Mouse (Mus musculus) midbrain, embryonic 15.5 days (tissue): ENCODE measurements at regions not wholly inside any gene's neighbourhood (a gene's known extent, or its start where the extent isn't known, plus 50 kb on each side); places are given as distances from the start of the nearest gene placed in this dataset.

ENCODE experiments used
- ATAC-seq: fragments of 200-750 bp; cut with Nextera tagmentation; replicated peaks from 2 replicates; pipeline ENCODE4 v1.8.0; 2017; ENCODE audit warnings: moderate TSS enrichment
- H3K27ac ChIP-seq: fragments of 300-500 bp; sonication (generic); 2 replicates; pipeline ENCODE4 v1.5.1; 2015; ENCODE audit warnings: mild to moderate bottlenecking, inconsistent platforms
- H3K27me3 ChIP-seq: fragments of 300-500 bp; sonication (generic); replicated peaks from 2 replicates; pipeline ENCODE4 v1.6.1; 2015; ENCODE audit warnings: inconsistent platforms
- H3K36me3 ChIP-seq: fragments of 300-500 bp; sonication (generic); replicated peaks from 2 replicates; pipeline ENCODE4 v1.6.1; 2015; ENCODE audit warnings: inconsistent platforms
- H3K4me1 ChIP-seq: fragments of 300-500 bp; sonication (generic); 2 replicates; pipeline ENCODE4 v1.6.1; 2015; ENCODE audit warnings: inconsistent platforms
- H3K4me2 ChIP-seq: fragments of 300-500 bp; sonication (generic); 2 replicates; pipeline ENCODE4 v1.6.1; 2015; ENCODE audit warnings: inconsistent platforms, mild to moderate bottlenecking, moderate library complexity
- H3K4me3 ChIP-seq: fragments of 300-500 bp; sonication (generic); 2 replicates; pipeline ENCODE4 v1.5.1; 2015; ENCODE audit warnings: mild to moderate bottlenecking, inconsistent platforms
- H3K9ac ChIP-seq: fragments of 300-500 bp; sonication (generic); 2 replicates; pipeline ENCODE4 v1.6.1; 2015; ENCODE audit warnings: mild to moderate bottlenecking, inconsistent platforms
- H3K9me3 ChIP-seq: fragments of 300-500 bp; sonication (generic); 2 replicates; pipeline ENCODE4 v1.6.1; 2016; ENCODE audit warnings: inconsistent platforms
- WGBS: fragments of 180-500 bp; shearing (Covaris S2); methylation state at CpG from one replicate; pipeline ENCODE4 v1.1.7; 2015; ENCODE audit warnings: mixed read lengths; 5-methylcytosine and 5-hydroxymethylcytosine counted together

DNA sequence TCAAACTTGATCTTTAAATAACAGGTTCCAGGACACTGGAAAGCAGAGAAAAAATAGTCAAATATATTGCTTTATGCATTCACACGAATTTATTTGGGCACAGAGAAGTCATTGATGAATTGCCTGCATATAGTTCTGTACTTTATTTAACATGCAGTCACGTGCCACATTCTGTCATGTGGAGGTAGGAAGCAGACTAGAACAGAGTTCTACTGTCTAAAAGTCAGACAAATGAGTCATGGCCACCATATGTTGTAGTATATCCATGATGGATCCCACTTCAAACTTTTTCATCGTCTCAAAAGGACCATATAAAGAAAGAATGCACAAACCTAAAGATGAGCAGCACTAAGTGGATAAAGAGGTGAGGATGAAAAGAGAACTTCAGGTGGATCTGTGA is 92.7 kb downstream of the Rgs2 start:
- no peak overlapping the region for H3K9ac ChIP-seq
- 83% methylated on average over 3 of the region's 3 CpGs for WGBS
- no peaks in the 10 kb centered on the region for H3K27me3 ChIP-seq
- no peak for ATAC-seq
- H3K4me1 ChIP-seq = no peaks in the 10 kb centered on the region
- H3K4me3 ChIP-seq = no peak overlapping the region
- H3K27ac ChIP-seq = no peak overlapping the region
- no peaks in the 10 kb centered on the region for H3K9me3 ChIP-seq
- H3K4me2 ChIP-seq = no peak overlapping the region
- no peaks in the 10 kb centered on the region for H3K36me3 ChIP-seq

DNA sequence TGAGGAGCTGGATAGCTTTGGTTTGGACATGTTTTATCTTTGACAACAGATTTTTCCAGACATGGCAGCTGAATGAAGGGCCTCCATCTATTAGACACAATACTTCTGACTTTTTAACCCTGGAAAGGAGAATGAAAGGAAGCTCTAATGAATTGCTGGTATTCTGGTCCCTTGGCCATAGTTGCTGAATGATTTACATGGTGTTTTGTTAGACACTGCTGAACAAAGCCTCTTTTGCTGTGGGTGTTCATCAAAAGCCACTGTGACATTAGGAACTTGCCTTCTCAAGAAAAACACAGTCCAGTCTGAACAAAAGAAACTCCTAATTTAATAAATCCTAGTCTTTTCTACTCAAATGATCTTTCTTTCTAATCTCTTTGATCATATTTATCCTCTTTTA is 93.4 kb downstream of the Rgs2 start:
- H3K4me1 ChIP-seq = no peaks in the 10 kb centered on the region
- no peak overlapping the region for H3K27ac ChIP-seq
- no peak for ATAC-seq
- no peaks in the 10 kb centered on the region for H3K27me3 ChIP-seq
- no peak overlapping the region for H3K9ac ChIP-seq
- H3K36me3 ChIP-seq = no peaks in the 10 kb centered on the region
- no peak overlapping the region for H3K4me2 ChIP-seq
- no peak overlapping the region for H3K4me3 ChIP-seq
- no peaks in the 10 kb centered on the region for H3K9me3 ChIP-seq

DNA sequence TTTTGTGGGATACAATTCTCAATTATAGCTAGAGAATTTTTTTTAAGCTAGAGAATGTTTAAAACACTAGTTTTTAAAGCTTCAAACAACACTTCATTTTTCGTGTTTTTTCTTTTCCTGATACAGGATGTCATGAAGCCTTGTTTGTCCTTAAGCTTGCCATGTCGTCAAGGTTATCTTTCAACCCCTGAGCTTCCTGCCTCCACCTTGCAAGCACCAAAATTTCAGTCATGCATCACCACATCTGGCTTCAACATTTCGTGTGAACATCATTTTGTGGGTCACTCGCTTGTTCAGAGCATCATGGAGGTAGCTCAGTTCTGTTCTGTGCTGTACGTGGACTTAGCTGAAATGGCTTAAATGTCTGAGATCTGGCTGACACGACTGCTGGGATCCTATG is 96.6 kb downstream of the Rgs2 start:
- Histone ChIP-seq H3K4me3 (no peak overlapping the region), H3K9me3 (no peaks in the 10 kb centered on the region), H3K27ac (no peak overlapping the region), H3K36me3 (no peaks in the 10 kb centered on the region), H3K4me1 (no peaks in the 10 kb centered on the region), H3K4me2 (no peak overlapping the region), H3K27me3 (no peaks in the 10 kb centered on the region), H3K9ac (no peak overlapping the region)
- WGBS = 81% methylated on average over 6 of the region's 6 CpGs
- no peak for ATAC-seq

GRCm38 (mm10) chr1:143906881-143907280 is 97.1 kb downstream of the Rgs2 start:
- no peak overlapping the region for H3K4me3 ChIP-seq
- ATAC-seq = no peak
- no peaks in the 10 kb centered on the region for H3K36me3 ChIP-seq
- no peaks in the 10 kb centered on the region for H3K4me1 ChIP-seq
- H3K27ac ChIP-seq = no peak overlapping the region
- no peaks in the 10 kb centered on the region for H3K9me3 ChIP-seq
- H3K9ac ChIP-seq = no peak overlapping the region
- no peak overlapping the region for H3K4me2 ChIP-seq
- H3K27me3 ChIP-seq = no peaks in the 10 kb centered on the region

DNA sequence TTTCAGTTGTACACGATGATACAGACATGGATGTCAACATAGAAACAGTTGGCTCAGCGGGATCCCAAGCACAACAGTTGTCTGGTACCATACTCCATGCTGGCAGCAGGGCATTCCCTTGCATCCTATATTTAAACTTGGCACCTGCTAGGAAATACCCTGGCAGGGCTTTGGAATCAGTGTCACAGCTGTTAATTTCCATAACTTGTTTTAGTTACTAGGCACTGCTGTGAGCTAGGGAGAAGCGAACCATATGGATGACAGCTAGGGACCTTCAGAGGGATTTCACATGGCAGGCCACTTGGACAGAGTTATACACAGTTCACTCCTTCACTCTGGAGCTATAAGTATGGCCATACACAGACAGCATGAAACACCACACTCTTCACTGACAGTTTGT is 100.0 kb downstream of the Rgs2 start:
- H3K9me3 ChIP-seq = no peaks in the 10 kb centered on the region
- 82% methylated on average over 3 of the region's 3 CpGs for WGBS
- H3K9ac ChIP-seq = no peak overlapping the region
- H3K27me3 ChIP-seq = no peaks in the 10 kb centered on the region
- ATAC-seq = no peak
- H3K4me1 ChIP-seq = no peaks in the 10 kb centered on the region
- H3K36me3 ChIP-seq = no peaks in the 10 kb centered on the region
- H3K27ac ChIP-seq = no peak overlapping the region
- no peak overlapping the region for H3K4me2 ChIP-seq
- no peak overlapping the region for H3K4me3 ChIP-seq

- 81% methylated on average over 5 of the region's 5 CpGs for WGBS
- H3K27ac ChIP-seq = no peak overlapping the region
- H3K9ac ChIP-seq = no peak overlapping the region
- no peak overlapping the region for H3K4me3 ChIP-seq
- no peak for ATAC-seq
- no peaks in the 10 kb centered on the region for H3K4me1 ChIP-seq
- H3K36me3 ChIP-seq = no peaks in the 10 kb centered on the region
- H3K27me3 ChIP-seq = no peaks in the 10 kb centered on the region
- no peaks in the 10 kb centered on the region for H3K9me3 ChIP-seq
- H3K4me2 ChIP-seq = no peak overlapping the region
Measured at GRCm38 (mm10) chr1:143903234-143903633, 100.7 kb downstream of the Rgs2 start.

GRCm38 (mm10) chr1:143901127-143901920 is 102.6 kb downstream of the Rgs2 start:
- H3K27me3 ChIP-seq = no peaks in the 10 kb centered on the region
- WGBS = 90% methylated on average over 6 of the region's 6 CpGs
- H3K27ac ChIP-seq = no peak overlapping the region
- H3K4me3 ChIP-seq = no peak overlapping the region
- H3K36me3 ChIP-seq = no peaks in the 10 kb centered on the region
- H3K9me3 ChIP-seq = no peaks in the 10 kb centered on the region
- no peak for ATAC-seq
- H3K4me1 ChIP-seq = no peaks in the 10 kb centered on the region
- H3K9ac ChIP-seq = no peak overlapping the region
- no peak overlapping the region for H3K4me2 ChIP-seq

- Histone ChIP-seq H3K27me3 (no peaks in the 10 kb centered on the region), H3K9ac (no peak overlapping the region), H3K4me2 (no peak overlapping the region), H3K36me3 (no peaks in the 10 kb centered on the region), H3K4me1 (no peaks in the 10 kb centered on the region), H3K9me3 (no peaks in the 10 kb centered on the region), H3K27ac (no peak overlapping the region), H3K4me3 (no peak overlapping the region)
- WGBS = 83% methylated on average over 2 of the region's 2 CpGs
- ATAC-seq = no peak
Measured at GRCm38 (mm10) chr1:143888510-143888909, 111.4 kb downstream of the Uchl5 start.

GRCm38 (mm10) chr1:143888065-143888464 is 111.0 kb downstream of the Uchl5 start:
- no peak for ATAC-seq
- no peaks in the 10 kb centered on the region for H3K9me3 ChIP-seq
- no peak overlapping the region for H3K9ac ChIP-seq
- H3K27ac ChIP-seq = no peak overlapping the region
- no peaks in the 10 kb centered on the region for H3K36me3 ChIP-seq
- 87% methylated on average over 5 of the region's 5 CpGs for WGBS
- no peaks in the 10 kb centered on the region for H3K27me3 ChIP-seq
- no peak overlapping the region for H3K4me3 ChIP-seq
- H3K4me2 ChIP-seq = no peak overlapping the region
- no peaks in the 10 kb centered on the region for H3K4me1 ChIP-seq

DNA sequence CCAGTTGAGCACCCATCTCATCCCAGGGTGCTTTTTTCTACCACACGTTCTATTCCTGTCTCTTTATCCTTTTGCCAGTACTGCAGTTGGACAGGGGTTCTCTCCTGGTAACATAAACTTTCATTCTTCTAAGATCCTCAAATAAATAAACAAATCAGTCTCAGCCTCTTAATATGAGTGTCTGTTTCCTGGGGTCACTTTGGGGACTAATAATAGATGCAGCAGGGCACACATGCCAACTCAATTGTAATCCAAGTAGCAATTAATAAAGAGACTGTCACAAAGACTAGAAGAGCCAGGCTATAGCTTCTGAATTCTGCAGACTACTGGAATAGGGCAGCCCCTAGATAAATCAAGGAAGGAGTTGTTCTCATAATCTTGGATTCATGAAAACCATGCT is 108.9 kb downstream of the Uchl5 start:
- Histone ChIP-seq H3K36me3 (no peaks in the 10 kb centered on the region), H3K9me3 (no peaks in the 10 kb centered on the region), H3K4me1 (peaks cover 5% of the 10 kb centered on the region; the same call in 1 of the 2 replicates), H3K4me3 (no peak overlapping the region), H3K4me2 (no peak overlapping the region), H3K27me3 (no peaks in the 10 kb centered on the region), H3K9ac (no peak overlapping the region), H3K27ac (no peak overlapping the region)
- no peak for ATAC-seq
- WGBS = 86% methylated on average over 1 of the region's 1 CpGs

DNA sequence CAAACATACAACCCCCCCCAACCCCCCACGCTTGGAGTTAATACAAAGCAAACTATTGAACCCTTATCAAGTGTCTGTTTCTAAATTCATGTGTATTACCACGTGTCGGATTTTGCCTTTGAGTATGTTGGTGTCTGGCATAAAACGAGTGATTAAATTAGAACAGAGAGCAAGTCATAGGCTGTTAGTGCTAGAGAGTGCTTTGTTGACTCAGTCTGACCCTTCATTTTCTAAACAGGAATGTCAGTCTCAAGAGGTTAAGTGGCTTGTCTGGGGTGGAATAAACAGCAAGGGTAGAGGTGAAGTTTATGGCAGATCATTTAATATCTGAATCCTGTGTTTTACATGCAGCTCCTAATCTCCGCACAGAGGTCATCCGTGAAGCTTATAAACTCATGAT is 104.1 kb downstream of the Uchl5 start:
- Histone ChIP-seq H3K4me2 (no peak overlapping the region), H3K9ac (no peak overlapping the region), H3K27me3 (no peaks in the 10 kb centered on the region), H3K4me1 (peaks cover 5% of the 10 kb centered on the region; the same call in 1 of the 2 replicates), H3K27ac (no peak overlapping the region), H3K4me3 (no peak overlapping the region), H3K9me3 (no peaks in the 10 kb centered on the region), H3K36me3 (no peaks in the 10 kb centered on the region)
- 62% methylated on average over 6 of the region's 6 CpGs for WGBS
- ATAC-seq = peak; percentile 52; the same call in 1 of the 2 replicates

DNA sequence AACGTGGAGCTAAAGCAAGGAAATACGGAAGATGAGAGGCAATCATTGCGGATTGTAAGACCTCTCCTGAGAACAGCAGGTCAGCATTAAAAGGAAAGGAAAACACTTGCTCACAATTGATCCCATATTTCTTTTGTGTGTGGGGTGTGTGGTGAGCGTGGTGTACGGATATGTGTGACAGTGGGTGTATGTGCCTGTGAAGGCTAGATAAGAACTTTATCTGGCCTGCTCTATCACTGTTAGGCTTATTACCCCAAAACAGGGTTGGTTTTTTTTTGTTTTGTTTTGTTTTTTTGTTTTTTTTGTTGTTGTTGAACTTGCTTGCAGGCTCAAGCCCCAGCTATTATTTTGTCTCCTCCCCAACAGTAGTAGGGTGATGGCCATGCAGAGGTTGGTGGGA is 102.5 kb downstream of the Uchl5 start:
- H3K27ac ChIP-seq = no peak overlapping the region
- no peak for ATAC-seq

GRCm38 (mm10) chr1:143878266-143878665 is 101.2 kb downstream of the Uchl5 start:
- H3K27ac ChIP-seq = no peak overlapping the region
- H3K27me3 ChIP-seq = no peaks in the 10 kb centered on the region
- no peaks in the 10 kb centered on the region for H3K9me3 ChIP-seq
- no peak overlapping the region for H3K4me2 ChIP-seq
- WGBS = 63% methylated on average over 2 of the region's 2 CpGs
- H3K9ac ChIP-seq = no peak overlapping the region
- no peaks in the 10 kb centered on the region for H3K36me3 ChIP-seq
- H3K4me3 ChIP-seq = no peak overlapping the region
- H3K4me1 ChIP-seq = peaks cover 5% of the 10 kb centered on the region; the same call in 1 of the 2 replicates
- no peak for ATAC-seq

More for the DNA sequence above, 102.5 kb downstream of the Uchl5 start:
- Histone ChIP-seq H3K27me3 (no peaks in the 10 kb centered on the region), H3K4me3 (no peak overlapping the region), H3K36me3 (no peaks in the 10 kb centered on the region), H3K9ac (no peak overlapping the region), H3K9me3 (no peaks in the 10 kb centered on the region), H3K4me2 (no peak overlapping the region), H3K4me1 (peaks cover 5% of the 10 kb centered on the region; the same call in 1 of the 2 replicates)
- WGBS = 86% methylated on average over 5 of the region's 5 CpGs
